Mouse (Mus musculus): ENCODE results near the gene Acadl. TPM values are rescaled to one million over a fixed set of nuclear protein-coding genes. Genes with fewer than 3 reads are reported as not detected.

Gene Acadl
- polyA plus RNA-seq, 1 experiment, result 58.6 TPM

- Histone ChIP-seq H3K4me1 (ENCODE audit: control insufficient read depth, insufficient read depth, low read length) (no peaks in the 10 kb centered on the region; the same call in 1 of the 2 replicates), H3K4me3 (ENCODE audit: insufficient read depth, low read length) (no peak overlapping the region), H3K27ac (ENCODE audit: insufficient read depth, low read depth, low read length) (no peak overlapping the region)
- no peak for TF ChIP-seq CTCF (IDR thresholded peaks at IDR 0.05; ENCODE audit: low read depth, low read length)
- TF ChIP-seq POLR2A (IDR thresholded peaks at IDR 0.05; ENCODE audit: borderline replicate concordance, low read depth, low read length), result no peak
These were observed 58.4 kb downstream of the Acadl start for GRCm38 (mm10) chr1:66804710-66805109.

GRCm38 (mm10) chr1:66797962-66798361 lies 65.1 kb downstream of the Acadl start:
- no peak overlapping the region for H3K4me3 ChIP-seq (ENCODE audit: insufficient read depth, low read length)
- TF ChIP-seq POLR2A (IDR thresholded peaks at IDR 0.05; ENCODE audit: borderline replicate concordance, low read depth, low read length), result no peak
- TF ChIP-seq CTCF (IDR thresholded peaks at IDR 0.05; ENCODE audit: low read depth, low read length), result no peak
- H3K4me1 ChIP-seq (ENCODE audit: control insufficient read depth, insufficient read depth, low read length), result no peaks in the 10 kb centered on the region; the same call in 1 of the 2 replicates
- no peak overlapping the region for H3K27ac ChIP-seq (ENCODE audit: insufficient read depth, low read depth, low read length)

- H3K4me1 ChIP-seq (ENCODE audit: control insufficient read depth, insufficient read depth, low read length), result no peaks in the 10 kb centered on the region
- H3K27ac ChIP-seq (ENCODE audit: insufficient read depth, low read depth, low read length), result no peak overlapping the region
- no peak for TF ChIP-seq CTCF (IDR thresholded peaks at IDR 0.05; ENCODE audit: low read depth, low read length)
- no peak for TF ChIP-seq POLR2A (IDR thresholded peaks at IDR 0.05; ENCODE audit: borderline replicate concordance, low read depth, low read length)
- no peak overlapping the region for H3K4me3 ChIP-seq (ENCODE audit: insufficient read depth, low read length)
These were observed 70.1 kb downstream of the Acadl start for GRCm38 (mm10) chr1:66792838-66793466.

DNA sequence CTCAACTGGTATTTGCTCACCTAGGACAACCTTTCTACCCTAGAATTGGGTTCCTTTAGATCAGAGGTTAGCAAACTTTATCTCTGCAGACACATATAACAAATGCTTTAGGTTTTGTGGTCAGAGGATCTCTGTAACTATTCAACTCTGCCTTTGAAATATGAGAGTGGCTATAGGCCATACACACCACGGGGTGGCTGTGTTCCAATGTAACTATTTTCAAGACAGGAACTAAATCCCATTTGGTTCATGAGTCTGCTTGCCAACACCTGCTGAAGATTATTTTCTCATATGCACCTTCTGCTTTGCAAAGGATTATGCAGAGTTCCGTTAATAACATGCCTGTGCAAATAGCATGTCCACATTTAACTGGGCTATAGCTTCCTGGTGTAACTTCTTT lies 80.8 kb downstream of the Acadl start:
- Histone ChIP-seq H3K4me3 (ENCODE audit: insufficient read depth, low read length) (no peak overlapping the region), H3K4me1 (ENCODE audit: control insufficient read depth, insufficient read depth, low read length) (peaks cover 3% of the 10 kb centered on the region), H3K27ac (ENCODE audit: insufficient read depth, low read depth, low read length) (no peak overlapping the region)
- TF ChIP-seq CTCF (IDR thresholded peaks at IDR 0.05; ENCODE audit: low read depth, low read length), result no peak
- no peak for TF ChIP-seq POLR2A (IDR thresholded peaks at IDR 0.05; ENCODE audit: borderline replicate concordance, low read depth, low read length)

- TF ChIP-seq CTCF (IDR thresholded peaks at IDR 0.05; ENCODE audit: low read depth, low read length) (no peak), POLR2A (IDR thresholded peaks at IDR 0.05; ENCODE audit: borderline replicate concordance, low read depth, low read length) (no peak)
- Histone ChIP-seq H3K4me1 (ENCODE audit: control insufficient read depth, insufficient read depth, low read length) (peaks cover 3% of the 10 kb centered on the region), H3K4me3 (ENCODE audit: insufficient read depth, low read length) (no peak overlapping the region), H3K27ac (ENCODE audit: insufficient read depth, low read depth, low read length) (no peak overlapping the region)
These were observed 82.0 kb downstream of the Acadl start for GRCm38 (mm10) chr1:66781027-66781426.

Other genes with a start within 250 kb of the Acadl start
- 26.5 and 31.8 TPM in 2 replicates for gene Rpe, start 162.4 kb downstream of the Acadl start, polyA plus RNA-seq (2012; ENCODE audit: insufficient read depth, insufficient read length, missing spikeins)
- 14.5 and 15.5 TPM in 2 replicates for gene Kansl1l, start 45.7 kb downstream of the Acadl start, polyA plus RNA-seq (2012; ENCODE audit: insufficient read depth, insufficient read length, missing spikeins)
- gene Myl1, start 82.1 kb upstream of the Acadl start, polyA plus RNA-seq (2012; ENCODE audit: insufficient read depth, insufficient read length, missing spikeins), result not detected in 2 replicates
- gene Lancl1, start 175.6 kb upstream of the Acadl start, polyA plus RNA-seq (2012; ENCODE audit: insufficient read depth, insufficient read length, missing spikeins), result 25.3 and 25.5 TPM in 2 replicates